Comparison of ENCODE assay signal across 27 mouse cellular contexts in genomic region chr13:28814127-28814526, GRCm38 (mm10).
A peak's percentile ranks its signal among the peaks of the same experiment; 100 is the strongest.
DNase-seq lines count a peak whose midpoint lies in the region; ATAC-seq and TF ChIP-seq lines count a peak whose summit lies in the region.
"Had no signal": no experiment of that assay in that cellular context is flagged by ENCODE, and none has a peak within 500 bp of the region (broad histone marks: within the 10 kb centered on the region; RNA-seq: fewer than 3 reads in every experiment).

No protein-coding gene starts in this region.

- no peak for TF ChIP-seq EP300 in stomach, postnatal 0 days (optimal IDR thresholded peaks at IDR 0.05)

- no peaks in the 10 kb centered on the region for H3K9me3 ChIP-seq in stomach, embryonic 15.5 days
- H3K9me3 ChIP-seq in stomach, postnatal 0 days (ENCODE audit: control insufficient read depth, low read length), result no peaks in the 10 kb centered on the region
- H3K9me3 ChIP-seq in liver, embryonic 12.5 days (replicated peaks), result no peaks in the 10 kb centered on the region
- H3K9me3 ChIP-seq: embryonic facial prominence, embryonic 13.5 days; heart, embryonic 10.5 days; hindbrain, embryonic 15.5 days; midbrain, embryonic 13.5 days; neural tube, embryonic 12.5 days had no signal

- no peak overlapping the region for H3K4me3 ChIP-seq in stomach, embryonic 15.5 days (replicated peaks)
- no peak overlapping the region for H3K4me3 ChIP-seq in stomach, postnatal 0 days (ENCODE audit: low read depth, low read length)
- H3K4me3 ChIP-seq in liver, embryonic 12.5 days, result no peak overlapping the region
- H3K4me3 ChIP-seq: embryonic facial prominence, embryonic 13.5 days; erythroblast, embryonic 14.5 days; gastrocnemius, adult 2 months; heart, embryonic 10.5 days; hindbrain, embryonic 15.5 days; midbrain, embryonic 13.5 days; neural tube, embryonic 12.5 days had no signal

- TF ChIP-seq CTCF in stomach, postnatal 0 days (IDR thresholded peaks at IDR 0.05; ENCODE audit: low read depth), result no peak

- no peak overlapping the region for H3K27ac ChIP-seq in stomach, embryonic 15.5 days
- no peak overlapping the region for H3K27ac ChIP-seq in stomach, postnatal 0 days (replicated peaks)
- no peak overlapping the region for H3K27ac ChIP-seq in liver, embryonic 12.5 days
- H3K27ac ChIP-seq: embryonic facial prominence, embryonic 13.5 days; gastrocnemius, adult 2 months; heart, embryonic 10.5 days; hindbrain, embryonic 15.5 days; midbrain, embryonic 13.5 days; neural tube, embryonic 12.5 days had no signal

- WGBS in stomach, embryonic 15.5 days, result 51% methylated on average over 4 of the region's 4 CpGs
- 46% methylated on average over 4 of the region's 4 CpGs for WGBS in stomach, postnatal 0 days
- WGBS in liver, embryonic 12.5 days (ENCODE audit: insufficient replicate concordance), result 49% methylated on average over 4 of the region's 4 CpGs

- no peak overlapping the region for H3K4me2 ChIP-seq in stomach, embryonic 15.5 days
- H3K4me2 ChIP-seq in stomach, postnatal 0 days (replicated peaks; ENCODE audit: low read depth), result no peak overlapping the region
- H3K4me2 ChIP-seq in liver, embryonic 12.5 days, result no peak overlapping the region
- H3K4me2 ChIP-seq: embryonic facial prominence, embryonic 13.5 days; hindbrain, embryonic 15.5 days; midbrain, embryonic 13.5 days; neural tube, embryonic 12.5 days had no signal

- peaks cover 8% of the 10 kb centered on the region for H3K4me1 ChIP-seq in stomach, embryonic 15.5 days
- H3K4me1 ChIP-seq in stomach, postnatal 0 days (replicated peaks; ENCODE audit: control insufficient read depth, insufficient read depth), result peaks cover 3% of the 10 kb centered on the region; the same call in 1 of the 2 replicates
- H3K4me1 ChIP-seq in liver, embryonic 12.5 days, result peaks cover 7% of the 10 kb centered on the region

- ATAC-seq in stomach, embryonic 15.5 days (ENCODE audit: insufficient read depth, low FRiP score, low read depth), result 0 out of 2 replicates have a peak, but pooled peaks have one; percentile 18
- no peak for ATAC-seq in stomach, postnatal 0 days (ENCODE audit: low FRiP score, low TSS enrichment)
- ATAC-seq in liver, embryonic 12.5 days, result peak; percentile 27; the same call in 1 of the 2 replicates
- ATAC-seq: forebrain, embryonic 14.5 days; intestine, postnatal 0 days; lung, postnatal 0 days; midbrain, embryonic 13.5 days had no signal

- peak; percentile 79 for DNase-seq in heart, adult 11 months
- no peak for DNase-seq in heart, adult 8-10 months (ENCODE audit: low spot score)
- no peak for DNase-seq in stomach, postnatal 0 days (ENCODE audit: low spot score)
- peak; percentile 17 for DNase-seq in yolk sac, embryonic 10.5 days (ENCODE audit: low spot score)
- no peak for DNase-seq in left cerebral cortex, postnatal 10 days (ENCODE audit: extremely low spot score in 1 of 2, low spot score in 2 of 2)
- DNase-seq: cerebellum, adult 11-12 months; cerebellum, postnatal 14 days; embryo, embryonic 11 days; gastrocnemius, adult 2 months; heart, postnatal 4 days; kidney, postnatal 25 days; layer of hippocampus, postnatal 36 days; retina, postnatal 1 day; right cerebral cortex, postnatal 25 days; spleen, adult 18-20 months; thymus, postnatal 25 days had no signal

- H3K27me3 ChIP-seq in stomach, embryonic 15.5 days (replicated peaks), result no peaks in the 10 kb centered on the region
- no peaks in the 10 kb centered on the region for H3K27me3 ChIP-seq in stomach, postnatal 0 days (ENCODE audit: control insufficient read depth, insufficient read depth, low read length)
- H3K27me3 ChIP-seq in liver, embryonic 12.5 days (replicated peaks), result no peaks in the 10 kb centered on the region
- H3K27me3 ChIP-seq: embryonic facial prominence, embryonic 13.5 days; hindbrain, embryonic 15.5 days; midbrain, embryonic 13.5 days; neural tube, embryonic 12.5 days had no signal

- no peaks in the 10 kb centered on the region for H3K36me3 ChIP-seq in stomach, embryonic 15.5 days
- no peaks in the 10 kb centered on the region for H3K36me3 ChIP-seq in stomach, postnatal 0 days (ENCODE audit: control insufficient read depth, insufficient read depth, low read length)
- no peaks in the 10 kb centered on the region for H3K36me3 ChIP-seq in liver, embryonic 12.5 days
- H3K36me3 ChIP-seq: embryonic facial prominence, embryonic 13.5 days; heart, embryonic 10.5 days; hindbrain, embryonic 15.5 days; midbrain, embryonic 13.5 days; neural tube, embryonic 12.5 days had no signal

- intact Hi-C loops in left cerebral cortex, postnatal 10 days (cut with DNase I), result no loop called here

- H3K9ac ChIP-seq in stomach, embryonic 15.5 days, result no peak overlapping the region
- H3K9ac ChIP-seq in stomach, postnatal 0 days (ENCODE audit: low read length), result no peak overlapping the region
- H3K9ac ChIP-seq in liver, embryonic 12.5 days, result no peak overlapping the region
- H3K9ac ChIP-seq: embryonic facial prominence, embryonic 13.5 days; hindbrain, embryonic 15.5 days; midbrain, embryonic 13.5 days; neural tube, embryonic 12.5 days had no signal

Comparison
In these comparisons a context has a peak if more than half of its experiments do, and no peak if none do; other contexts are left out.
1. DNase-seq: peak in heart, adult 11 months (single experiment) and yolk sac, embryonic 10.5 days (single experiment); none in heart, adult 8-10 months (single experiment), stomach, postnatal 0 days (single experiment) and left cerebral cortex, postnatal 10 days (0 of 2).